Mouse (Mus musculus) kidney, postnatal 14 days (tissue): ENCODE data around the gene Sf3b3.

Source experiments
- DNase-seq: peaks from one replicate; pipeline ENCODE4 v3.0.0; 2022; ENCODE audit warnings: mixed read lengths

Sf3b3 gene

GRCm38 (mm10) chr8:110764671-110765070, 81.9 kb downstream of the Sf3b3 start:
- no peak for DNase-seq

GRCm38 (mm10) chr8:110761988-110762387, 84.6 kb downstream of the Sf3b3 start:
- peak; percentile 30 for DNase-seq

- peak; percentile 90 for DNase-seq
These were observed 85.4 kb downstream of the Sf3b3 start for GRCm38 (mm10) chr8:110761185-110761584.

GRCm38 (mm10) chr8:110760280-110760940, 86.2 kb downstream of the Sf3b3 start:
- peak; percentile 64 for DNase-seq
